Mouse (Mus musculus) CH12.LX (cell line): ENCODE data around the gene Apln. TPM values are rescaled to one million over a fixed set of nuclear protein-coding genes. Genes with fewer than 3 reads are reported as not detected.

ENCODE experiments used
- DNase-seq: peaks from one replicate; pipeline ENCODE4 v3.0.0-alpha.2; 2013; ENCODE audit errors: extremely low read depth
- H3K27ac ChIP-seq: 2 replicates; pipeline ENCODE4 v1.5.1; 2012; ENCODE audit warnings: low read depth, mild to moderate bottlenecking, control low read depth, moderate library complexity; ENCODE audit not compliant: insufficient read depth
- H3K27me3 ChIP-seq: replicated peaks from 2 replicates; pipeline ENCODE3; 2012; ENCODE audit warnings: inconsistent platforms
- H3K36me3 ChIP-seq, 2 experiments: replicated peaks in 1 of 2; 2 replicates each; pipeline versions ENCODE3 to v1.6.1; 2012; ENCODE audit warnings: inconsistent platforms in 1 of 2, low read length in 1 of 2, mild to moderate bottlenecking in 1 of 2, mixed read lengths in 1 of 2, moderate library complexity in 1 of 2; ENCODE audit not compliant: control insufficient read depth in 1 of 2, insufficient read depth in 1 of 2
- H3K4me1 ChIP-seq, 2 experiments: 2 replicates each; pipeline ENCODE4 v1.6.1; 2012; ENCODE audit warnings: inconsistent platforms in 1 of 2, moderate library complexity in 1 of 2; ENCODE audit not compliant: insufficient read depth in 2 of 2, control insufficient read depth in 1 of 2
- H3K4me2 ChIP-seq: 2 replicates; pipeline ENCODE4 v1.6.1; 2012; ENCODE audit warnings: low read depth, mild to moderate bottlenecking, control low read depth; ENCODE audit not compliant: poor library complexity, insufficient read depth, severe bottlenecking
- H3K4me3 ChIP-seq, 3 experiments: fragments of 150-350 bp in 1 of 3; sonication (generic) in 1 of 3; replicated peaks in 1 of 3; 2 replicates each; pipeline versions ENCODE3 to v1.5.1; 2011 to 2012; ENCODE audit warnings: low read depth in 2 of 3, low read length in 2 of 3, mild to moderate bottlenecking in 2 of 3, moderate library complexity in 2 of 3, control low read depth in 1 of 3, improper control_type of control experiment in 1 of 3, inconsistent platforms in 1 of 3, mixed read lengths in 1 of 3; ENCODE audit not compliant: poor library complexity in 1 of 3
- H3K79me2 ChIP-seq: replicated peaks from 2 replicates; pipeline ENCODE4 v1.6.1; 2012; ENCODE audit warnings: mild to moderate bottlenecking, moderate library complexity; ENCODE audit not compliant: control insufficient read depth, poor library complexity, insufficient read depth, severe bottlenecking; ENCODE audit errors: extremely low read depth
- H3K9ac ChIP-seq: 2 replicates; pipeline ENCODE4 v1.6.1; 2012; ENCODE audit warnings: low read depth, mild to moderate bottlenecking, control low read depth, moderate library complexity; ENCODE audit not compliant: insufficient read depth
- H3K9me3 ChIP-seq: replicated peaks from 2 replicates; pipeline ENCODE3; 2012; ENCODE audit warnings: low read length, inconsistent platforms, mixed read lengths
- CTCF ChIP-seq, 2 experiments: IDR thresholded peaks in 1 of 2; conservative IDR thresholded peaks in 1 of 2; 2 replicates each; pipeline ENCODE4 v1.5.1; 2011 to 2012; ENCODE audit warnings: low read depth in 2 of 2, low read length in 2 of 2, improper control_type of control experiment in 1 of 2, inconsistent platforms in 1 of 2, mild to moderate bottlenecking in 1 of 2, moderate library complexity in 1 of 2
- E2F4 ChIP-seq: IDR thresholded peaks from 2 replicates; pipeline ENCODE4 v1.6.1; 2011; ENCODE audit warnings: low read depth, low read length, improper control_type of control experiment; ENCODE audit not compliant: insufficient replicate concordance
- ELF1 ChIP-seq: IDR thresholded peaks from 2 replicates; pipeline ENCODE4 v1.6.1; 2014; ENCODE audit warnings: low read depth, mild to moderate bottlenecking, inconsistent platforms, low read length, improper control_type of control experiment
- ETS1 ChIP-seq: conservative IDR thresholded peaks from 2 replicates; pipeline ENCODE4 v1.6.1; 2012; ENCODE audit warnings: low read depth, mild to moderate bottlenecking, inconsistent platforms, low read length, improper control_type of control experiment, moderate library complexity
- GABPA ChIP-seq: IDR thresholded peaks from 2 replicates; pipeline ENCODE4 v1.6.1; 2012; ENCODE audit warnings: low read depth, low read length, improper control_type of control experiment, inconsistent platforms; ENCODE audit not compliant: insufficient replicate concordance
- HCFC1 ChIP-seq: IDR thresholded peaks from 2 replicates; pipeline ENCODE4 v1.6.1; 2012; ENCODE audit warnings: low read depth, mild to moderate bottlenecking, inconsistent platforms, low read length, improper control_type of control experiment
- JUN ChIP-seq: IDR thresholded peaks from 2 replicates; pipeline ENCODE4 v1.6.1; 2011; ENCODE audit warnings: low read depth, mild to moderate bottlenecking, low read length, improper control_type of control experiment, moderate library complexity; ENCODE audit not compliant: insufficient read depth
- JUND ChIP-seq: conservative IDR thresholded peaks from 2 replicates; pipeline ENCODE4 v1.6.1; 2011; ENCODE audit warnings: low read depth, low read length, improper control_type of control experiment
- KAT2A ChIP-seq: IDR thresholded peaks from 2 replicates; pipeline ENCODE4 v1.6.1; 2012; ENCODE audit warnings: low read length, improper control_type of control experiment, inconsistent platforms; ENCODE audit not compliant: insufficient replicate concordance
- MAX ChIP-seq: IDR thresholded peaks from 2 replicates; pipeline ENCODE4 v1.6.1; 2011; ENCODE audit warnings: low read length, improper control_type of control experiment
- MXI1 ChIP-seq: IDR thresholded peaks from 2 replicates; pipeline ENCODE4 v1.6.1; 2011; ENCODE audit warnings: mild to moderate bottlenecking, low read depth, low read length, improper control_type of control experiment
- NRF1 ChIP-seq: IDR thresholded peaks from 2 replicates; pipeline ENCODE4 v1.6.1; 2014; ENCODE audit warnings: low read depth, mild to moderate bottlenecking, inconsistent platforms, low read length, improper control_type of control experiment, moderate library complexity
- PAX5 ChIP-seq: IDR thresholded peaks from 2 replicates; pipeline ENCODE4 v1.6.1; 2012; ENCODE audit warnings: low read length, inconsistent platforms, mixed read lengths
- RCOR1 ChIP-seq: conservative IDR thresholded peaks from 2 replicates; pipeline ENCODE4 v1.6.1; 2012; ENCODE audit warnings: low read depth, mild to moderate bottlenecking, inconsistent platforms, low read length, improper control_type of control experiment
- SMC3 ChIP-seq: IDR thresholded peaks from 2 replicates; pipeline ENCODE4 v1.6.1; 2011; ENCODE audit warnings: low read depth, low read length, improper control_type of control experiment
- TBP ChIP-seq: conservative IDR thresholded peaks from 2 replicates; pipeline ENCODE4 v1.6.1; 2011; ENCODE audit warnings: low read depth, low read length, improper control_type of control experiment
- TCF12 ChIP-seq: IDR thresholded peaks from 2 replicates; pipeline ENCODE4 v1.6.1; 2014; ENCODE audit warnings: low read depth, mild to moderate bottlenecking, inconsistent platforms, low read length, improper control_type of control experiment
- USF1 ChIP-seq: IDR thresholded peaks from 2 replicates; pipeline ENCODE4 v1.6.1; 2014; ENCODE audit warnings: low read depth, mild to moderate bottlenecking, inconsistent platforms, low read length, improper control_type of control experiment
- USF2 ChIP-seq: conservative IDR thresholded peaks from 2 replicates; pipeline ENCODE4 v1.6.1; 2011; ENCODE audit warnings: low read depth, low read length, improper control_type of control experiment
- ZKSCAN1 ChIP-seq: IDR thresholded peaks from 2 replicates; pipeline ENCODE4 v1.6.1; 2012; ENCODE audit warnings: low read depth, inconsistent platforms, low read length, improper control_type of control experiment, borderline replicate concordance
- ZMIZ1 ChIP-seq: IDR thresholded peaks from 2 replicates; pipeline ENCODE4 v1.6.1; 2012; ENCODE audit warnings: low read depth, mild to moderate bottlenecking, inconsistent platforms, low read length, improper control_type of control experiment
- ZNF384 ChIP-seq: IDR thresholded peaks from 2 replicates; pipeline ENCODE4 v1.6.1; 2012; ENCODE audit warnings: low read depth, low read length, improper control_type of control experiment, inconsistent platforms
- dilution Hi-C: fragments of 300-500 bp; cut with MboI; formaldehyde crosslinking; loops from 2 replicates; pipeline ENCODE4 v1.14.3; 2020; ENCODE audit warnings: low sequenced_read_pairs; ENCODE audit not compliant: extremely low pct_unique_long_range_greater_than_20kb, extremely low pct_ligation_motif_present
- in situ Hi-C: fragments of 300-500 bp; cut with MboI; formaldehyde crosslinking; loops from 3 replicates; pipeline ENCODE4 v1.14.3; 2019; ENCODE audit warnings: low sequenced_read_pairs, low pct_ligation_motif_present, low pct_unique_long_range_greater_than_20kb, mixed read lengths
- polyA plus RNA-seq: library from polyadenylated mRNA; unstranded; fragments of >175 nt; gene quantifications from 2 replicates; pipeline ENCODE4 v1.2.1, GENCODE M21; 2012; ENCODE audit warnings: low read depth; ENCODE audit not compliant: insufficient read length
- total RNA-seq, 2 experiments: library from RNA; depleted of rRNA; stranded (reverse); fragments of 300-350 nt in 1 of 2; fragments of >200 nt in 1 of 2; gene quantifications; 2 replicates each; pipeline ENCODE4 v1.2.3; 2012 to 2014

Apln gene
- total and polyA plus RNA-seq, 3 experiments: 0.08 to 0.15 (median 0.10) TPM

DNA sequence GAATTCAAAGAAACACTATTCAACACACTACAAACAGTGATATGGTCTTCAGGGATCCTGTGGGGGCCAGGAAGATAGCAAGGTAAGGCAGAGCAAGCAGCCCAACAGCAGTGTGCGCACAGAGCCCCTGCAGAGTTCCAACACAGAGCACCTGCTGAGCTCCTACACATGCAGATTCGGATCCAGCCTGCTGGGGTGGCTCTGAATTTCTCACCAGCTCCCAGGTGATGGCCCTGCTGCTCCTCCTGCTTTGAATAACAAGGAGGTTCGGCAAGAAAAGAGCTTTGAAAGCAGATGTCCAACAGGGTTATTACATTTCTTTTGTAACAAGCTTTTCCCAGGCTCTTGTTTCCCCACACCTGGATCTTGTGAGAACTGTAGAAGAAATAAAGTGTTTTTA, 37.3 kb upstream of the Apln start:
- DNase-seq: no peak
- no peak for TF ChIP-seq ZNF384
- no peak for TF ChIP-seq USF1
- no peak for TF ChIP-seq GABPA
- TF ChIP-seq ELF1: no peak
- TF ChIP-seq CTCF (conservative IDR thresholded peaks at IDR 0.05 in 1 of 2, IDR thresholded peaks at IDR 0.05 in 1 of 2; ENCODE audit: low read depth in 2 of 2, low read length in 2 of 2): no peak
- no peak for TF ChIP-seq TBP
- no peak for TF ChIP-seq ETS1
- TF ChIP-seq HCFC1: no peak
- no peak for TF ChIP-seq E2F4
- TF ChIP-seq MAX: no peak
- TF ChIP-seq MXI1: no peak
- TF ChIP-seq JUND: no peak
- no peak for TF ChIP-seq USF2
- no peak for TF ChIP-seq PAX5
- TF ChIP-seq, all 38 proteins: peak for 0
- Histone ChIP-seq H3K9ac (no peak overlapping the region), H3K4me3 (no peak overlapping the region), H3K4me1 (no peaks in the 10 kb centered on the region), H3K79me2 (no peaks in the 10 kb centered on the region), H3K9me3 (no peaks in the 10 kb centered on the region), H3K4me2 (no peak overlapping the region), H3K27ac (no peak overlapping the region), H3K27me3 (no peaks in the 10 kb centered on the region), H3K36me3 (no peaks in the 10 kb centered on the region)
- dilution Hi-C loops (no loop called here), in situ Hi-C loops (no loop called here)

DNA sequence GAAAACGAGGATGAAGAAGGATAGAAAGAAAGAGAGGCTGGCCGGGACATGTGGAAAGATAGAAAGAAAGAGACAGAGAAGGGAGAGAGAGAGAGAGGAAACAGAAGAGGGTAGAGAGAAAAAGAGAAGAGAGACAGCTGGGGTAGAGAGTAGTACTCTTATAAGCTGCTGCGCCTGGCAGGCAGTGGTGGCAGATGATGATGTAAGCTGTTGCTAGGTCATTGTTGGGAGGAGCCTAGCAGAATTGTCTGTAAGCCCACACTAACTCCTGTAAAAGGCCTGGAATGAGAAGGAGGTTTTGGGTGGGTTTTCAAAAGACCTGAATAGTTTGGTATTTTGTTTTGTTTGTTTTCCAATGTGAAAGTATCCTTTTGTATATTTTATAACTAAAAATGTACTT, 32.2 kb upstream of the Apln start:
- Histone ChIP-seq H3K9ac (no peak overlapping the region), H3K4me3 (no peak overlapping the region), H3K27ac (no peak overlapping the region), H3K9me3 (no peaks in the 10 kb centered on the region), H3K4me2 (no peak overlapping the region), H3K36me3 (no peaks in the 10 kb centered on the region), H3K27me3 (no peaks in the 10 kb centered on the region), H3K4me1 (no peaks in the 10 kb centered on the region), H3K79me2 (no peaks in the 10 kb centered on the region)
- TF ChIP-seq JUN (no peak), ELF1 (no peak), MXI1 (no peak), ZNF384 (no peak), CTCF (conservative IDR thresholded peaks at IDR 0.05 in 1 of 2, IDR thresholded peaks at IDR 0.05 in 1 of 2; ENCODE audit: low read depth in 2 of 2, low read length in 2 of 2) (no peak), TCF12 (no peak), USF2 (no peak), ETS1 (no peak), SMC3 (no peak), RCOR1 (no peak), NRF1 (no peak), ZKSCAN1 (no peak), ZMIZ1 (no peak), TBP (no peak), KAT2A (no peak), HCFC1 (no peak), MAX (no peak), USF1 (no peak)
- in situ Hi-C loops (no loop called here), dilution Hi-C loops (no loop called here)
- peak; percentile 10 for DNase-seq
